Mouse (Mus musculus): ENCODE data around the gene Ubac2.
A peak's percentile ranks its signal among the peaks of the same experiment; 100 is the strongest.
"Not testable (repeated sequence)": the region's sequence is repeated elsewhere in the genome, so short reads cannot be mapped to it uniquely, and the experiment has no call there.

Ubac2 gene

GRCm38 (mm10) chr14:121878176-121878858, at the start of gene Ubac2:
Gene Ubac2, plus strand, starts transcription at chr14:121878620.
- DNase-seq (ENCODE audit: extremely low spot score): peak; percentile 97

GRCm38 (mm10) chr14:121829816-121830442, 48.5 kb upstream of the Ubac2 start:
- no peak for DNase-seq (ENCODE audit: extremely low spot score)

GRCm38 (mm10) chr14:121833001-121833520, 45.4 kb upstream of the Ubac2 start:
- DNase-seq (ENCODE audit: extremely low spot score): no peak

GRCm38 (mm10) chr14:121838161-121838560, 40.3 kb upstream of the Ubac2 start:
- DNase-seq (ENCODE audit: extremely low spot score): no peak

- no peak for DNase-seq (ENCODE audit: extremely low spot score)
These were observed 38.2 kb upstream of the Ubac2 start for GRCm38 (mm10) chr14:121840217-121840616.

GRCm38 (mm10) chr14:121844486-121844885, 33.9 kb upstream of the Ubac2 start:
- DNase-seq (ENCODE audit: extremely low spot score): no peak

GRCm38 (mm10) chr14:121851231-121851630, 27.2 kb upstream of the Ubac2 start:
- no peak for DNase-seq (ENCODE audit: extremely low spot score)

GRCm38 (mm10) chr14:121852531-121852930, 25.9 kb upstream of the Ubac2 start:
- DNase-seq (ENCODE audit: extremely low spot score): no peak

- DNase-seq (ENCODE audit: extremely low spot score): peak; percentile 71
These were observed 13.3 kb upstream of the Ubac2 start for GRCm38 (mm10) chr14:121865162-121865561.

- DNase-seq (ENCODE audit: extremely low spot score): no peak
These were observed 11.8 kb upstream of the Ubac2 start for GRCm38 (mm10) chr14:121866574-121866973.

- no peak for DNase-seq (ENCODE audit: extremely low spot score)
These were observed 9.3 kb upstream of the Ubac2 start for GRCm38 (mm10) chr14:121869111-121869510.

- no peak for DNase-seq (ENCODE audit: extremely low spot score)
These were observed 5.7 kb upstream of the Ubac2 start for GRCm38 (mm10) chr14:121872760-121873159.

GRCm38 (mm10) chr14:121873172-121873571, 5.2 kb upstream of the Ubac2 start:
- DNase-seq (ENCODE audit: extremely low spot score): no peak

GRCm38 (mm10) chr14:121873646-121874045, 4.8 kb upstream of the Ubac2 start:
- DNase-seq (ENCODE audit: extremely low spot score): no peak

- not testable (repeated sequence) for DNase-seq (ENCODE audit: extremely low spot score)
These were observed 2.2 kb upstream of the Ubac2 start for GRCm38 (mm10) chr14:121876190-121876589.

- no peak for DNase-seq (ENCODE audit: extremely low spot score)
These were observed 1.6 kb upstream of the Ubac2 start for GRCm38 (mm10) chr14:121876860-121877259.

- DNase-seq (ENCODE audit: extremely low spot score): no peak
These were observed 780 bp upstream of the Ubac2 start for GRCm38 (mm10) chr14:121877640-121878039.

GRCm38 (mm10) chr14:121878859-121879206, 413 bp downstream of the Ubac2 start:
- DNase-seq (ENCODE audit: extremely low spot score): no peak

- no peak for DNase-seq (ENCODE audit: extremely low spot score)
These were observed 933 bp downstream of the Ubac2 start for GRCm38 (mm10) chr14:121879266-121879840.

GRCm38 (mm10) chr14:121881211-121881610, 2.8 kb downstream of the Ubac2 start:
- no peak for DNase-seq (ENCODE audit: extremely low spot score)

GRCm38 (mm10) chr14:121884150-121884797, 5.9 kb downstream of the Ubac2 start:
- no peak for DNase-seq (ENCODE audit: extremely low spot score)

GRCm38 (mm10) chr14:121893747-121894146, 15.3 kb downstream of the Ubac2 start:
- no peak for DNase-seq (ENCODE audit: extremely low spot score)

Data from embryo, embryonic 9.5 days (tissue).